ENCODE assay signal across 33 mouse cellular contexts in the genomic region with DNA sequence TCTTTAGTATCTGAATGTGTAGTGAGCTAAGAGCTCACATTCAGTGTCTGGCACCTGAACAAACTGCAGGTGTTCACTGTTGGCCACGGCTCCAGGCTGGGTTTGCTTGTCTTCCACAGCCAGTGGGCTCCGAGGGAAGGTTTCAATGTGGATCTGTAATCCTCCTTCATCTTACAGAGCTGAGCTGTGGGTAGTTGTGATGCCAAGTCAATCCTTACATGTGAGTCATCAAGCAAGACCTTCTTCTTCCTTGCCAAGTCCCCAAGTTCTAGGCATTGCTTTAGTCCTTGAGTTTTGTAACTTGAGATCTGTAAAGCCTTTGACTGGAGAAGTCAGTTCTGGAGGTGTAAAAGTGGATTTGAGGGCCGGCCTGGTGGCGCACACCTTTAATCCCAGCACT. TPM values are rescaled to one million over a fixed set of nuclear protein-coding genes. Genes with fewer than 3 reads are reported as not detected.
A peak's percentile ranks its signal among the peaks of the same experiment; 100 is the strongest.
DNase-seq lines count a peak whose midpoint lies in the region; ATAC-seq and TF ChIP-seq lines count a peak whose summit lies in the region.
"Had no signal": no experiment of that assay in that cellular context is flagged by ENCODE, and none has a peak within 500 bp of the region (broad histone marks: within the 10 kb centered on the region; RNA-seq: fewer than 3 reads in every experiment).

No protein-coding gene starts in this region.

- H3K36me3 ChIP-seq in midbrain, embryonic 11.5 days (ENCODE audit: control insufficient read depth, insufficient read depth, low read length): no peaks in the 10 kb centered on the region
- H3K36me3 ChIP-seq in midbrain, postnatal 0 days (ENCODE audit: insufficient read depth, low read length): peaks cover 33% of the 10 kb centered on the region

- 92% methylated on average over 4 of the region's 4 CpGs for WGBS in midbrain, embryonic 11.5 days
- WGBS in midbrain, postnatal 0 days: 94% methylated on average over 4 of the region's 4 CpGs

- no peak for ATAC-seq in midbrain, embryonic 11.5 days (ENCODE audit: low FRiP score)
- no peak for ATAC-seq in midbrain, postnatal 0 days (ENCODE audit: low FRiP score)
- ATAC-seq: forebrain, embryonic 13.5 days; intestine, embryonic 16.5 days; lung, postnatal 0 days; midbrain, embryonic 13.5 days had no signal

- no peak overlapping the region for H3K27ac ChIP-seq in midbrain, embryonic 11.5 days (ENCODE audit: low read depth, low read length)
- no peak overlapping the region for H3K27ac ChIP-seq in midbrain, postnatal 0 days (ENCODE audit: low read depth, low read length)
- H3K27ac ChIP-seq: forebrain, embryonic 13.5 days; hindbrain, embryonic 13.5 days; kidney, postnatal 0 days; limb, embryonic 10.5 days; limb, embryonic 15.5 days; liver, embryonic 13.5 days; midbrain, embryonic 13.5 days; stomach, postnatal 0 days had no signal

- TF ChIP-seq CTCF in midbrain, postnatal 0 days (IDR thresholded peaks at IDR 0.05): no peak

- H3K4me2 ChIP-seq in midbrain, embryonic 11.5 days: no peak overlapping the region
- no peak overlapping the region for H3K4me2 ChIP-seq in midbrain, postnatal 0 days (ENCODE audit: low read depth, low read length, poor library complexity, severe bottlenecking)
- H3K4me2 ChIP-seq: forebrain, embryonic 13.5 days; heart, embryonic 12.5 days; hindbrain, embryonic 13.5 days; limb, embryonic 15.5 days; liver, embryonic 13.5 days; midbrain, embryonic 13.5 days had no signal

- H3K4me1 ChIP-seq in midbrain, embryonic 11.5 days (ENCODE audit: control insufficient read depth, insufficient read depth, low read length): no peaks in the 10 kb centered on the region
- no peaks in the 10 kb centered on the region for H3K4me1 ChIP-seq in midbrain, postnatal 0 days (ENCODE audit: insufficient read depth, low read length)
- H3K4me1 ChIP-seq: forebrain, embryonic 13.5 days; hindbrain, embryonic 13.5 days; limb, embryonic 10.5 days; limb, embryonic 15.5 days; liver, embryonic 13.5 days; midbrain, embryonic 13.5 days had no signal

- DNase-seq in adrenal gland, adult 2 months: peak; percentile 34
- no peak for DNase-seq in adrenal gland, postnatal 25 days
- DNase-seq in midbrain, embryonic 11.5 days (ENCODE audit: low spot score, missing footprints): peak; percentile 21
- no peak for DNase-seq in midbrain, postnatal 0 days (ENCODE audit: low spot score)
- peak; percentile 18 for DNase-seq in adipocyte (ENCODE audit: low spot score)
- DNase-seq in kidney, postnatal 14 days: no peak
- DNase-seq in thymus, postnatal 14 days: no peak
- DNase-seq: B cell, adult 2 months; cerebellum, adult 2 months; cerebellum, postnatal 14 days; gastrocnemius, postnatal 10 days; heart, postnatal 4 days; kidney, adult 8-10 months; layer of hippocampus, adult 9-11 months; liver, embryonic 13.5 days; lung, adult 18-20 months; lung, postnatal 4 days; retina, postnatal 1 day; right cerebral cortex, postnatal 25 days; thymus, adult 18-20 months; thymus, postnatal 36 days had no signal

- H3K9me3 ChIP-seq in midbrain, embryonic 11.5 days (ENCODE audit: control insufficient read depth, low read length): no peaks in the 10 kb centered on the region
- no peaks in the 10 kb centered on the region for H3K9me3 ChIP-seq in midbrain, postnatal 0 days (ENCODE audit: low read length)
- H3K9me3 ChIP-seq: forebrain, embryonic 13.5 days; heart, embryonic 12.5 days; hindbrain, embryonic 13.5 days; limb, embryonic 10.5 days; limb, embryonic 15.5 days; liver, embryonic 13.5 days; midbrain, embryonic 13.5 days had no signal

- H3K4me3 ChIP-seq in midbrain, embryonic 11.5 days (ENCODE audit: low read depth, low read length): no peak overlapping the region
- no peak overlapping the region for H3K4me3 ChIP-seq in midbrain, postnatal 0 days (ENCODE audit: low read depth, low read length)
- H3K4me3 ChIP-seq: erythroblast, embryonic 14.5 days; forebrain, embryonic 13.5 days; heart, embryonic 12.5 days; hindbrain, embryonic 13.5 days; limb, embryonic 10.5 days; limb, embryonic 15.5 days; liver, embryonic 13.5 days; megakaryocyte, embryonic 14.5 days; midbrain, embryonic 13.5 days had no signal

- H3K9ac ChIP-seq in midbrain, embryonic 11.5 days (ENCODE audit: low read length): no peak overlapping the region
- no peak overlapping the region for H3K9ac ChIP-seq in midbrain, postnatal 0 days (replicated peaks; ENCODE audit: low read length, poor library complexity, severe bottlenecking)
- H3K9ac ChIP-seq: forebrain, embryonic 13.5 days; heart, embryonic 12.5 days; hindbrain, embryonic 13.5 days; limb, embryonic 15.5 days; liver, embryonic 13.5 days; midbrain, embryonic 13.5 days had no signal

- H3K27me3 ChIP-seq in midbrain, embryonic 11.5 days (ENCODE audit: control insufficient read depth, insufficient read depth, low read length): no peaks in the 10 kb centered on the region
- no peaks in the 10 kb centered on the region for H3K27me3 ChIP-seq in midbrain, postnatal 0 days (ENCODE audit: insufficient read depth, low read length)
- H3K27me3 ChIP-seq: forebrain, embryonic 13.5 days; heart, embryonic 12.5 days; hindbrain, embryonic 13.5 days; limb, embryonic 15.5 days; liver, embryonic 13.5 days; megakaryocyte, embryonic 14.5 days; midbrain, embryonic 13.5 days had no signal

RNA-seq across cellular contexts. Expression of a gene that starts 35.1 kb away (rescaled TPM):
- 10 to 100 TPM; 84.3 to 92.5 TPM for total RNA-seq in adrenal gland, adult 2 months (2021)
- 57.6 and 66.9 TPM in 2 replicates for polyA plus RNA-seq in adrenal gland, adult 2 months (2012; rRNA removed)
- 74.2 and 76.8 TPM in 2 replicates for total RNA-seq in adrenal gland, postnatal 25 days (2021)
- polyA plus RNA-seq in midbrain, embryonic 11.5 days (2014; fragmentation: Nextera tagmentation; extraction: Ambion mirVana): 89.9 and 91.8 TPM in 2 replicates
- 395 and 506 TPM in 2 replicates for total RNA-seq in midbrain, postnatal 0 days (2014; rRNA removed)
- 163 and 175 TPM in 2 replicates for polyA plus RNA-seq in midbrain, postnatal 0 days (2015; fragmentation: Nextera tagmentation; extraction: Ambion mirVana)

Comparison
In these comparisons a context has a peak if more than half of its experiments do, and no peak if none do; other contexts are left out.
1. DNase-seq: peak in adrenal gland, adult 2 months (single experiment), midbrain, embryonic 11.5 days (single experiment) and adipocyte (single experiment); none in adrenal gland, postnatal 25 days (single experiment), midbrain, postnatal 0 days (single experiment), kidney, postnatal 14 days (single experiment) and thymus, postnatal 14 days (single experiment).